Mouse (Mus musculus): Measurements from ENCODE around the gene Lhfp. TPM values are rescaled to one million over a fixed set of nuclear protein-coding genes. Genes with fewer than 3 reads are reported as not detected.
A peak's percentile ranks its signal among the peaks of the same experiment; 100 is the strongest.

The Lhfp gene
- total and polyA plus RNA-seq, 2 experiments = 10.6 to 15.3 TPM

- H3K4me3 ChIP-seq (ENCODE audit: insufficient read depth, low read depth, low read length) = peak overlapping the region; percentile 72
- H3K27me3 ChIP-seq (ENCODE audit: control insufficient read depth, insufficient read depth, low read length) = peaks cover 10% of the 10 kb centered on the region
- no peak for DNase-seq (ENCODE audit: extremely low read depth, low read depth, low spot score)
- H3K9ac ChIP-seq (ENCODE audit: low read depth, low read length) = no peak overlapping the region
- H3K79me2 ChIP-seq (ENCODE audit: control insufficient read depth, insufficient read depth, low read length) = no peaks in the 10 kb centered on the region; the same call in 1 of the 2 replicates
- H3K27ac ChIP-seq (replicated peaks; ENCODE audit: insufficient read depth, low read depth, low read length) = no peak overlapping the region
- H3K36me3 ChIP-seq (ENCODE audit: control insufficient read depth, insufficient read depth, low read length) = no peaks in the 10 kb centered on the region
- WGBS = 30% methylated on average over 9 of the region's 9 CpGs
- TF ChIP-seq POLR2A (IDR thresholded peaks at IDR 0.05; ENCODE audit: extremely low read depth, insufficient read depth, low read length) = no peak
- no peak for TF ChIP-seq CTCF (IDR thresholded peaks at IDR 0.05; ENCODE audit: low read depth, low read length)
- peaks cover 3% of the 10 kb centered on the region; the same call in 1 of the 2 replicates for H3K4me1 ChIP-seq (ENCODE audit: control insufficient read depth, insufficient read depth, low read length)
Observed at GRCm38 (mm10) chr3:53042240-53042567, 876 bp downstream of the Lhfp start.

- WGBS = 89% methylated on average over 13 of the region's 13 CpGs
- Histone ChIP-seq H3K4me1 (ENCODE audit: control insufficient read depth, insufficient read depth, low read length) (peaks cover 3% of the 10 kb centered on the region; the same call in 1 of the 2 replicates), H3K27me3 (ENCODE audit: control insufficient read depth, insufficient read depth, low read length) (peaks cover 10% of the 10 kb centered on the region), H3K4me3 (ENCODE audit: insufficient read depth, low read depth, low read length) (peak overlapping the region; percentile 17; the same call in 1 of the 2 replicates), H3K9ac (ENCODE audit: low read depth, low read length) (no peak overlapping the region), H3K27ac (replicated peaks; ENCODE audit: insufficient read depth, low read depth, low read length) (no peak overlapping the region), H3K79me2 (ENCODE audit: control insufficient read depth, insufficient read depth, low read length) (no peaks in the 10 kb centered on the region; the same call in 1 of the 2 replicates), H3K36me3 (ENCODE audit: control insufficient read depth, insufficient read depth, low read length) (no peaks in the 10 kb centered on the region)
- TF ChIP-seq CTCF (IDR thresholded peaks at IDR 0.05; ENCODE audit: low read depth, low read length) (no peak), POLR2A (IDR thresholded peaks at IDR 0.05; ENCODE audit: extremely low read depth, insufficient read depth, low read length) (no peak)
- no peak for DNase-seq (ENCODE audit: extremely low read depth, low read depth, low spot score)
Observed at GRCm38 (mm10) chr3:53043206-53043780, 2.0 kb downstream of the Lhfp start.

GRCm38 (mm10) chr3:53044238-53044637, 2.9 kb downstream of the Lhfp start:
- DNase-seq (ENCODE audit: extremely low read depth, low read depth, low spot score) = no peak
- no peaks in the 10 kb centered on the region; the same call in 1 of the 2 replicates for H3K79me2 ChIP-seq (ENCODE audit: control insufficient read depth, insufficient read depth, low read length)
- H3K4me1 ChIP-seq (ENCODE audit: control insufficient read depth, insufficient read depth, low read length) = peaks cover 3% of the 10 kb centered on the region; the same call in 1 of the 2 replicates
- peaks cover 10% of the 10 kb centered on the region for H3K27me3 ChIP-seq (ENCODE audit: control insufficient read depth, insufficient read depth, low read length)
- H3K4me3 ChIP-seq (ENCODE audit: insufficient read depth, low read depth, low read length) = no peak overlapping the region
- H3K9ac ChIP-seq (ENCODE audit: low read depth, low read length) = no peak overlapping the region
- H3K27ac ChIP-seq (replicated peaks; ENCODE audit: insufficient read depth, low read depth, low read length) = no peak overlapping the region
- WGBS = 77% methylated on average over 7 of the region's 7 CpGs
- TF ChIP-seq POLR2A (IDR thresholded peaks at IDR 0.05; ENCODE audit: extremely low read depth, insufficient read depth, low read length) = no peak
- TF ChIP-seq CTCF (IDR thresholded peaks at IDR 0.05; ENCODE audit: low read depth, low read length) = no peak
- no peaks in the 10 kb centered on the region for H3K36me3 ChIP-seq (ENCODE audit: control insufficient read depth, insufficient read depth, low read length)

GRCm38 (mm10) chr3:53044682-53045299, 3.5 kb downstream of the Lhfp start:
- WGBS = 78% methylated on average over 11 of the region's 11 CpGs
- H3K4me3 ChIP-seq (ENCODE audit: insufficient read depth, low read depth, low read length) = no peak overlapping the region
- H3K36me3 ChIP-seq (ENCODE audit: control insufficient read depth, insufficient read depth, low read length) = no peaks in the 10 kb centered on the region
- no peak overlapping the region for H3K9ac ChIP-seq (ENCODE audit: low read depth, low read length)
- no peak for DNase-seq (ENCODE audit: extremely low read depth, low read depth, low spot score)
- H3K4me1 ChIP-seq (ENCODE audit: control insufficient read depth, insufficient read depth, low read length) = peaks cover 3% of the 10 kb centered on the region; the same call in 1 of the 2 replicates
- peaks cover 10% of the 10 kb centered on the region for H3K27me3 ChIP-seq (ENCODE audit: control insufficient read depth, insufficient read depth, low read length)
- no peak overlapping the region for H3K27ac ChIP-seq (replicated peaks; ENCODE audit: insufficient read depth, low read depth, low read length)
- TF ChIP-seq CTCF (IDR thresholded peaks at IDR 0.05; ENCODE audit: low read depth, low read length) (no peak), POLR2A (IDR thresholded peaks at IDR 0.05; ENCODE audit: extremely low read depth, insufficient read depth, low read length) (no peak)
- H3K79me2 ChIP-seq (ENCODE audit: control insufficient read depth, insufficient read depth, low read length) = no peaks in the 10 kb centered on the region; the same call in 1 of the 2 replicates

GRCm38 (mm10) chr3:53045697-53046096, 4.4 kb downstream of the Lhfp start:
- no peak overlapping the region for H3K9ac ChIP-seq (ENCODE audit: low read depth, low read length)
- no peaks in the 10 kb centered on the region for H3K36me3 ChIP-seq (ENCODE audit: control insufficient read depth, insufficient read depth, low read length)
- TF ChIP-seq POLR2A (IDR thresholded peaks at IDR 0.05; ENCODE audit: extremely low read depth, insufficient read depth, low read length) = no peak
- no peaks in the 10 kb centered on the region; the same call in 1 of the 2 replicates for H3K79me2 ChIP-seq (ENCODE audit: control insufficient read depth, insufficient read depth, low read length)
- DNase-seq (ENCODE audit: extremely low read depth, low read depth, low spot score) = no peak
- H3K4me1 ChIP-seq (ENCODE audit: control insufficient read depth, insufficient read depth, low read length) = peaks cover 3% of the 10 kb centered on the region; the same call in 1 of the 2 replicates
- 77% methylated on average over 4 of the region's 4 CpGs for WGBS
- H3K27ac ChIP-seq (replicated peaks; ENCODE audit: insufficient read depth, low read depth, low read length) = no peak overlapping the region
- no peak overlapping the region for H3K4me3 ChIP-seq (ENCODE audit: insufficient read depth, low read depth, low read length)
- H3K27me3 ChIP-seq (ENCODE audit: control insufficient read depth, insufficient read depth, low read length) = peaks cover 10% of the 10 kb centered on the region

- Histone ChIP-seq H3K9ac (ENCODE audit: low read depth, low read length) (no peak overlapping the region), H3K4me1 (ENCODE audit: control insufficient read depth, insufficient read depth, low read length) (peaks cover 3% of the 10 kb centered on the region; the same call in 1 of the 2 replicates), H3K79me2 (ENCODE audit: control insufficient read depth, insufficient read depth, low read length) (no peaks in the 10 kb centered on the region; the same call in 1 of the 2 replicates), H3K36me3 (ENCODE audit: control insufficient read depth, insufficient read depth, low read length) (no peaks in the 10 kb centered on the region), H3K27me3 (ENCODE audit: control insufficient read depth, insufficient read depth, low read length) (peaks cover 8% of the 10 kb centered on the region), H3K4me3 (ENCODE audit: insufficient read depth, low read depth, low read length) (no peak overlapping the region), H3K27ac (replicated peaks; ENCODE audit: insufficient read depth, low read depth, low read length) (no peak overlapping the region)
- TF ChIP-seq POLR2A (IDR thresholded peaks at IDR 0.05; ENCODE audit: extremely low read depth, insufficient read depth, low read length) (no peak), CTCF (IDR thresholded peaks at IDR 0.05; ENCODE audit: low read depth, low read length) (no peak)
- 76% methylated on average over 6 of the region's 6 CpGs for WGBS
- DNase-seq (ENCODE audit: extremely low read depth, low read depth, low spot score) = peak; percentile 21
Observed at GRCm38 (mm10) chr3:53046371-53046770, 5.0 kb downstream of the Lhfp start.
